Mouse (Mus musculus): ENCODE data around the gene Usp47. TPM values are rescaled to one million over a fixed set of nuclear protein-coding genes. Genes with fewer than 3 reads are reported as not detected.
"Not testable (repeated sequence)": the region's sequence is repeated elsewhere in the genome, so short reads cannot be mapped to it uniquely, and the experiment has no call there.

The Usp47 gene
- total RNA-seq, 2 experiments from 2014 or later = 65.8 to 66.1 TPM

- DNase-seq = no peak
- intact Hi-C loops (cut with DNase I) = no loop called here
Measured at GRCm38 (mm10) chr7:112030594-112030993, 7.3 kb downstream of the Usp47 start.

- DNase-seq = no peak
- intact Hi-C loops (cut with DNase I) = no loop called here
Measured at GRCm38 (mm10) chr7:112035804-112036203, 12.5 kb downstream of the Usp47 start.

DNA sequence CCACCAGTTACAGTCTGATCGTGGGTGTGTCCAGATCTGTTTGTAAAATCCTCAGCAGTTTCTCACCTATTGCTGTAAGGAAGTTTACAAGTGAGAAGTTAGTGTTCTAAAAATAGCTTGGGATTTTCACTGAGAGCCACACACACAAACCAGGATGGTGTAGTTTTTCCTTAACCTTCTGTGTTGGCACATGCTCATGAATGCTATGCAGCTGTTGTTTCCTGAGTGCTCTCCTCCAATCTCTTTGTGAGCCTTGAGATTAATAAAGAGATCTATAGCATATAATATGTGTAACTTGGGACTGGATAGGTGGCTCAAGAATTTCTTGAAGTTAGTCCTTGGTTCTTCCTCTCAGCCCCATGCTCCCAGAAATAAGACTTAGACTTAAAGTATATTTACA lies 13.3 kb downstream of the Usp47 start:
- intact Hi-C loops (cut with DNase I) = no loop called here
- DNase-seq = no peak

DNA sequence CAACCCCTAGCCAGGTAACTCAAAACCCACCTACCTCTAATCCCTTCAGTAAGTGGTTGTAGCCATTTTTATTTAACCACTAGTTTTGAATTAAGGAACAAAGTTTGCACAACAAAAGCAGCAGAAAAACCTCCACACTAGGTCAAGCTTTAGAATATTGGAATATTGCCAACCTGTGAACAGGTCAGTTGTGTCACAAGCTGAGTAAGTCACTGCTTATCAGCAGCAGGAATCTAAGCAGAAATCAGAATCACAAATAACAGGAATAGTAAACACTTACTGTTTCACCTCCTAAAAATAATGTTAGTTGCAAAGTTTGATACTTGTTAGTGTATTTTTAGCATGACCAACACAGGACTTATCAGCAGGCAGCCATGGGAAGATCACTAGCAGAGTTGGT lies 17.0 kb downstream of the Usp47 start:
- DNase-seq = no peak

DNA sequence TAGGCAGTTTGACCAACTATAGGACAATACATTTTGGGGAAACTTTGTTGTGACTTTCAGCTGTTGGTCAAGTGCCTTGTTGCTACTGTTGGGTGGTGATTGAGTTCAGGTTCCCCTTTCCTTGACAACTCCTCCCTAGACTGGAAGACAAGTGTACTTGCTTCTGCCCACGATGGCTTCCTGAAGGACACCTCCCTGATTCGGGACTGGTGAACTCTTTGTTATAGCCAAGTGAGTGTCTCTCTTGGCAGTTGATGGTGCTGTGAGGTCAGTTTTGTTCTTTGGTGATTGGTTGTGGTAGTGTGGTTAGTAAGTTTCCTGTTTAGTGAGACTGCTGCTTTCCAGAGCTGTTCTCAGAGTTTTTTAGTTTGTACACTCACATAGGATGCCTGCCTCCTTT lies 19.5 kb downstream of the Usp47 start:
- intact Hi-C loops (cut with DNase I) = no loop called here

More for the DNA sequence above, 17.0 kb downstream of the Usp47 start:
- intact Hi-C loops (cut with DNase I) = no loop called here

DNA sequence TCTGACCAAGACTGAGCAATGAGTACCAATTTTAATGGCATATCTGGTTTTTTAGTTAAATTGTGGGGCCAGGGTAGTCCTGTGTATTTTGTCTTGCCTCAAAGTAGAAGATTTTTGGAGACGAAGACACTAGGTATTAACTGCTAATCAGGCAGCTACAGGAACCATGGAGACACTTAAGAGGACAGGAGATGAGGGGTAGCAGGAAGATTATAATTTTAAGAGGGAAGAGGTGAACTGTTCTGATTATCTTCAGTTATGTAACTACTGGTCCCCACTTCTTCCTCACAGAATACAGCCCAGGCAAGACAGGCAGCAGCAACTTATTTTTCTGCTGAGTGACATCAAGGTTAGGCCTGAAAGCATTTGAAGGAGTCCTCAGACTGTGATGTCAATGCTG lies 21.9 kb downstream of the Usp47 start:
- no peak for DNase-seq
- intact Hi-C loops (cut with DNase I) = no loop called here

More for the DNA sequence above, 19.5 kb downstream of the Usp47 start:
- no peak for DNase-seq

DNA sequence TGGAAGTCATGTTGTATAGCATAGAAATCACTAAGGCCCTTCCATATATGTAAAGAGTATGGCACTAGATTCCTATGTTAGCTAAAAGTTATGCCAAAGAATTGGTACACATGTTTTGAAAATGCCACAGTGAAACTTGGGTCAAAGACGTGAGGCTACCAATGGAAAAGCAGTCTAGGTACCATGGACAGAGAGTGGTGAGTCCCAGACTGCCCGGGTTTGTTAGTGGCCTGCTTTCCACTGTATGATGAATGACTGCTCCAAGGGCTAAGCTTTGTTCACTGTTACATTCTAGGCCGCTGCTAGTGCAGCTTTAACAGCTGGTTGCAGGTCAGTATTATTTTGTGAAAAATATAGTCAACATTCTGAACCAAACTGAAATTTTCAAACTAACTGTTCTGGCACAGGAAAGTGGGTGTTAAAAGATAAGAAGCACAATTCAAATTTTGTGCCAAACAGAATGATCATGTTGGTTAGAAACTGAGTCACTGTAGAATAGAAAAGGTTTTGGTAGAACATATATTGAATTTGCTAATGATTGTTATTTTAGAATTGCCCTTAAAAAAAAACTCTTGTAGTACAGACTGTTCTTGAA lies 22.6 kb downstream of the Usp47 start:
- intact Hi-C loops (cut with DNase I) = no loop called here
- no peak for DNase-seq

DNA sequence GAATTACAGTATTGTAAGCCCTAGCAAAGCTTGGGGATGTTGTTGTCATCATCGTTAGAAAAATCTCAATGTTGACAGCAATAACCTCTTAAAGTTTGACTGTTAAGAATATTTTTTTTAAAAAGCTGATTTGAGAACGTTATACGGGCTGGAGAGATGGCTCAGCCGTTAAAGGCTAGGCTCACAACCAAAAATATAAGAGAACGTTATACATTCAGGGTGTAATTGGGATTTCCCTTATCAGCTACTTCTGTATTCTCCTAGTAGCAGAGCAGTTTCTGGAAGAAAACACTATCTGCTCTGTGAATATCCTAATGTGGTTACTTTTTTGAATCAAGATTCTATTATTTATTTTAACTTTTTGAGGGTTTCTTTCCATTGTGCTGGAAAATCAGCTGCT lies 25.3 kb downstream of the Usp47 start:
- intact Hi-C loops (cut with DNase I) = no loop called here
- DNase-seq = no peak

DNA sequence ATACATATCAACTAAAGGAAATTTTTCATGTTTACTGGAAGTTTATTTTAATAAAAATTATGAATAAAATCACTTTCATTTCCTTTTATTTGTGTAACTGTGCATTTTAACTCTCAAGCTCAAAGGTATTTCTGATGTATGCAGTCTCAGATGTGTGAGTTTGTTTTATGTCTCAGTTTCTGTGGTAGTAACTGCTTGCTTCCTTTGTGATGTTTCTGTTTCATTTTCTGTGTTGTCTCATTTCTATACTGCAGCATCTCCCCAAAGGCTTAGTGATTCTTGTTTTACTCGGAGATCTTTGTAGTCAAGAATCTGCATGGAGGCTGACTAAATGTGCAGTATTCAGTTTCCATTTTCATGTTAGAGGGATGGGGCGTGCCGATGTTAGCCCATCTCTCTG lies 30.4 kb downstream of the Usp47 start:
- intact Hi-C loops (cut with DNase I) = no loop called here
- no peak for DNase-seq

DNA sequence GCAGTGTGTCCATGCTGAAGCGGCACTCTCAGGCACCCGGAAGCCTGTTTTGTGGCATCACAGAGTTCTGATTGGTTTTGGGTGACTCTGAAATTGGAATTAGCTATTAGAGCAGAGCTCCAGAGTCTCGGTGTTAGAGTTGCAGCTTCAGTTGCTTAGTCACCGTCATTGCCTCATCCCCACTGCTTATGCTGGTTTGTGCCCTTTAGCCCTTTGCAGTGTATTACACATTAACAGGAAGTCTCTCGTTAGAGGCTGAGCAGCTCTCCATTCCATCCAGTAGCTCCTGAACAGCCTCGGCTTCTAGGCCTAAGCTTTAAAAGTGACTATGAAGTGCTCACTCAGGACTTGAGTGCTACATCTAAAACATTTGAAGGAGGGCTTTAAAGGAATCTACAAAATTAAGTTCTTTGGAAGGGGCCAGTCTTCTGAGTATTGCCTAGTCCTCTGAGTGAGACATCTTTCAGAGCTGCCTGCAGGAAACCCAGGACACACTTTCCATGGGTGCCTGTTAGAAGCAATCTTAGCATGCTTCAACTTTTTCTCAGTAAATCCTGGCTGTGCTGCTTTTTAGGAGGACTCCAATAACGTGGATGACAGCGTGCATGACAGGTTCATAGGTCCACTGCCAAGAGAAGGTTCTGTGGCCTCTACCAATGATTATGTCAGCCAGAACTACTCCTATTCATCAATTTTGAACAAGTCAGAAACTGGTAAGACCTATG lies 32.8 kb downstream of the Usp47 start:
- intact Hi-C loops (cut with DNase I) = no loop called here
- DNase-seq = no peak

DNA sequence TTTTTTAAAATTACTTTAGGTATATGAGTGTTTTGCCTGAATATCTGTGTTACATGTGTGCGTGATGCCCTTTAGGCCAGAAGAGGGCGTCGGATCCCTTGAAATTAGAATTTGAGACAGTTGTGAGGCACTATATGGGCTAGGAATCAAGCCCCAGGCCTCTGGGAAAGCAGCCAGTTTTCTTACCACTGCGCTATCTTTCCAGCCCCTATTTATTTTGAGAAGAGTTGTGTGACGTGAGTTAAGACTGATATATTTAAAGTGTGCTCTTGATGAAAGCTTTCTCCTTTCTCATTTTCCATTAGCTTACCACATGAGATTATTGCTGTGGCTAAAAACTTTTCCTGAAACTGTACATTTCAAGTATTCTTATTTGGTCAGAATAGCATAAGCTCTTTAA lies 51.6 kb downstream of the Usp47 start:
- intact Hi-C loops (cut with DNase I) = loop anchor here (5.0 kb wide), 1 partner anchor 48 kb away; no protein-coding TSS in a partner anchor
- DNase-seq = no peak

DNA sequence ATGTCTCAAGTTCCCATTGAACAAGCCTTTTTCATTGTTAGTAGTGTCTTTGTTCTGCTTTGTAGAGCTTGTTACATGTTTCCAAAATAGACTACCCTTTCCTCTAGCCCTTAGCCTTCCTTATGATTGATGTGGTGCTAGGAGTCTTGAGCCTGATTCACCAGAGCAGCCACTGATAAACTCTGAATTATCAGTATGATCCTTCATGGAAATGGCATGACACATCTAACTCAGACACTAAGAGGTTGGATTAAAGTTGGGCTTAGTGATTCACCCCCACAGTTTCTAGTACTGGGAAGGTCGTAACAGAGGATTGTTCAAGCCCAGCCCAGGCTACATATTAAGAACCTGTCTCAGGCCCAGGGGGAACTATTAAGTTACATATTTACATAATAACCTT lies 59.3 kb downstream of the Usp47 start:
- intact Hi-C loops (cut with DNase I) = no loop called here

DNA sequence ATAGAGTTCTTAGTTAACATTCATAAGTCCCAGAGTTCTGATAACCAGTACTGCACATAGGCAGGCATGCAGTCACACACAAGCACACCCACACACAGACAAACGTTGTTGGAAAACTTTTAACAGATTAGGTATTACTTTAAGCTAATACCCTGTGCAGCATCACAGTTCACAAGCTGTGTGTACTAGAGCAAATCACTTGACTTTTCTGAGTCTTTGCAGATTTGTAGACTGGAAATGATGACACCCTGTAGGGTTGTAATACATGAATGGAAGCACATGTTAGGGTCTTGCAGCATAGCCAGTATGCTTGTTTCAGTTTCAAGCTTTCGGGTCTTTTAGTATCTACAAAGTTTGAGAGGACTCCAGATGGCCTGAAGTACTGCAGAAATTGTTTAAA lies 60.9 kb downstream of the Usp47 start:
- no peak for DNase-seq
- intact Hi-C loops (cut with DNase I) = no loop called here

More for the DNA sequence above, 59.3 kb downstream of the Usp47 start:
- no peak for DNase-seq

- intact Hi-C loops (cut with DNase I) = loop anchor here (1.0 kb wide), 1 partner anchor 95 kb away; no protein-coding TSS in a partner anchor
Measured at GRCm38 (mm10) chr7:112085062-112085461, 61.8 kb downstream of the Usp47 start.

DNA sequence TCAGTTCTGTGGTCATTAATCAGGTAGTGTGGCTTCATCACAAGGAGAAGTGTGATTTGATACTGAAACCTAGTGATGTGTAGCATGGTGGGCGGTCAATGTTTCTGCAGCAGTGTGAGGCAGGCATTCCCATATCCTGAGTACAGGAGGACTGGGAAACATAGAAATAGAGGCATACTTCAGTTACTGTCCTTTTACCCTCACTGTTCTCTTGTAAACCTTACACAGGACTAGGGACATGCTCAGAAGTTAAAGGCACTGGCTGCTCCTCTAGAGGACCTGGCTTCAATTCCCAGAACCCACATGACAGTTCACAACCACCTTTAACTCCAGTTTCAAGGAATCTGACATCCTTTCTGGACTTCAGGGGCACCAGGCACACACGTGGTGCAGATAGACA lies 62.9 kb downstream of the Usp47 start:
- intact Hi-C loops (cut with DNase I) = loop anchor here (1.0 kb wide), 1 partner anchor 283 kb away; no protein-coding TSS in a partner anchor
- DNase-seq = no peak

More at GRCm38 (mm10) chr7:112085062-112085461, 61.8 kb downstream of the Usp47 start:
- DNase-seq = peak; percentile 89 to 92

GRCm38 (mm10) chr7:112094923-112095322 lies 71.6 kb downstream of the Usp47 start:
- intact Hi-C loops (cut with DNase I); DNase-seq: not testable (repeated sequence)

DNA sequence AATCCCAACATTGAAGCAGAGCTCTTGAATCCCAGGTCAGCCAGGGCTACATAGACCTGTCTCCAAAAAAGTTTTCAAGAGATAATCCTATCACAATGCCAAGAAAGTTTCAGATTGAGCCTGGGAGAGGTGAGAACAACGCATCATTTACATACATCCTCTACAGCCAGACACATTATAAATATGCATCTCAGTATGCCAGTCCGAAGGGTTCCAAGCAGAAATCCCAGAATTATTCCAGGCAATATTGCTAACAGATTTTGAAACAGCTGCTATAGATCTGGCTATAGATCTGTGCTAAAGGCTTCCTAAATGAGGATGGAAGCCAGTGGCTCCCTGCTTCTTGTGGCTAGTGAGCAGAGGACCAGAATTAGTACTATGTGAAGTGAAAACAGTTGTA lies 77.6 kb downstream of the Usp47 start:
- no peak for DNase-seq
- intact Hi-C loops (cut with DNase I) = no loop called here

DNA sequence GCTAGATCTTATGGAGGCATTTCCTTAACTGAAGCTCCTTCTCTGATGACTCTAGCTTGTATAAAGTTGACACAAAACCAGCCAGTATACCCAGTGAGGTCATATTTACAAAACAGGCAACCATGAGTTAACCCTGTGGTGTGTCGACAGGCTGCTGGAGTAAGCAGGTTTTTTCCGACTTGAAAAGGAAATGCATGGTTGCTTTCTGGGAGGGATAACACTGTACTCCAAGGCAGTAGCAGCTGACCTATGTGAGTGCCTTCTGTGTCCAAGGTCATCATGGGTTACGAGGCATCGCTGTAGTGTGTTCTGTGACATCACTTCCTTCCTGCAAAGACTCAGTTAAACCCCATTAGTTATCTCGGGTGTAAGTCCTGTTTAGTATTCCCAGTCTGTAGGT lies 79.6 kb downstream of the Usp47 start:
- intact Hi-C loops (cut with DNase I) = no loop called here

DNA sequence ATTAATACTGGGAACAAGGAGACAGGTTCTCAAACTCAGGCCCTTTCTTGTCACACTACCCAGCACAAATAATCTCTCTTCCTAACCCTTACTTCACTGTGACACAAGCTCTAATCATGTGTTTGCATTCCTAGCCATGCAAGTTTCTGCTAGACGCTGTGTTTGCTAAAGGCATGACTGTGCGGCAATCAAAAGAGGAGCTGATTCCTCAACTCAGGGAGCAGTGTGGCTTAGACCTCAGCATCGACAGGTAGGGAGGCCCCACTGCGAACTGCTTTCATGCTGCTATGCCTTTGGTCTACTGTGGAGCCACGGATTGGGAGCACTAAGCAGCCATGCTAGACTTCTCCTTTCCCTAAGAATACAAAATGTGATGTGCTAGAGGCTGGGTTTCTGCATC lies 80.5 kb downstream of the Usp47 start:
- no peak for DNase-seq
- intact Hi-C loops (cut with DNase I) = no loop called here

More for the DNA sequence above, 79.6 kb downstream of the Usp47 start:
- DNase-seq = no peak

DNA sequence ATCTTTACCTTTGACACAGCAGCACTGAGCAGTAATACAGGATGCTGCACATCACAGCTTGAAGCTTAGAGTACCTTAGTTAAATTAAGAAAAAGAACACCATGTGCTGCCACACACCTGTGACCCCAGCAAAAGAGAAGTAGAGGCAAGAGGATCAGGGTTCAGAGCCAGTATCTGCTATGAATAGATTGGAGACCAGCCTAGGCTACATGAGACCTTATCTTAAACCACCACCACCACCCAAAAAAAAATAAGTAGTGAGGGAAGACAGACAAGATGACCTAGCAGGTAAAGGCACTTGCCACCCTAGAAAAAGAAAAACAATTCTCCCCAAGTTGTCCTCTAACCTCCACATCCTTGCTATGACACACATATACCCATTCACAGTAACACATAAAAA lies 85.5 kb downstream of the Usp47 start:
- DNase-seq = no peak
- intact Hi-C loops (cut with DNase I) = no loop called here

DNA sequence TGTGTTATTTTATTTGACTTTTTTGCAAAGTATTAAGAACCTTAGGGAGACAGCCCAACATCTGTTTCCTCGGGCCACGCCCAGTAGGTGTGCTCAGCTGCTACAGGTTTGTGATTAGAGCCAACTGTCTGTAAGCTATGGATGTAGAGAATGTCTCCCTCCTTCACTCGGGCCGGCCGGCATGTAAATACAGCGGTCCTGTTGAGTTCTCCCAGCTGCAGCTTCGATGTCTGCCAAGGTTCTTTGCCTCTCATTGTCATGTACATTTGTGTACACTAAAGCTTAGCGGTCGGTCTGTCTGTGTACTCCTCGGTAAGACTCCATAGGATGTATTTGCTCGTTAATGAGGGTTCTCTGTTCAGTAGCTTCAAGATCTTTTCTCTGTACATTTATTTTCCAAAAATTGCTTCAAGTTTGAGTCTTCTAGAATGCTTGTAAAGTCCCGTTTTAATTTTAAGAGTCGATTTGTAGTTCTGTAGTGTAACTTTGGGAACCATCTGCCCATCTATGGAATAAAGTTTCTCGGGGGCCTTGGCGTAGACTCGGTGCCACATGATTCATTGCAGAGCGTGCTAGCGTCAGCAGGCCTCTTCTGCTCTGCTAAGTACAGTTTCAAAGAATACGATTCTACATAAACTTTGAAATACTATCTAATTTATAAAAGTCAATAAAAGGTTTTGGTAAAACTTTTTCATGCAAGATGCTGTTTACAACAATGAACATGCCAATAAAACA lies 87.5 kb downstream of the Usp47 start:
- no peak for DNase-seq
- intact Hi-C loops (cut with DNase I) = no loop called here

Data from heart, postnatal 14 days (tissue).